Mouse (Mus musculus): Measurements from ENCODE around the gene Cuedc1.

Cuedc1 gene

DNA sequence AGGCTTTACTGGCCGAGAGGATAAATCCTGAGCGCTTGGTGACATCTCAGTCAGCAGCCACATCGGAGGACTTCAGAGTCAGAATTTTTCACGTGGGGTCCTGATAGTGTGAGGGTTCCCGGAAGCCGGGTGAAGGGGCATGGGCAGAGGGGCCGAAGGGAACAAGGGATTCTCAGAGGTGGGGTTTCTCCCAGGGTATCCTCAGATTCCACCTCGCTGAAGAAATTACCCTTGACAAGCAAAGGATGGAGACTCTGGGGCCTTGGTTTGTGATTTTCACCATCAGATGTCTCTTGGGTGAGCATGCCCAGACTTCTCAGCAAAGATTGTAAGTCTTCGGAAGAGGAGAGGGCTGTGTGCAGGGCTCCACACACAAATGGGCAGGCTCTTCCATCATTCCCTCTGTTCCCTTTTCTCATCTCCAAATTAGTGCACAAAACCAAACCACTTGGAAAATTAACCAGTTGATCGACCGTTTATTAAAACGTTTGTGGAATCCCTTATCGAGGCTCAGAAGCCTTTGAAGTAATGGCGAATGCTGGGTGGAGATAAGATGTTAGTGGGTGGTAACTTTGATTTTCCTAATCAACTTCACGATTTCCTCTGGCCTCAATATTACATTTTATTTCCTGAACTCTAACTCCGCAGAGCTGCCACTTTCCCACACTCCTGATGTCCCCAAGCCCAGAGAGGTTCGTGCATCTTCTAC lies at the start of gene Cuedc1:
Gene Cuedc1 (plus strand): TSS at position 38 of the 709 bp plus-strand sequence.
- in situ Hi-C loops (cut with MboI, MseI), result no loop called here

- in situ Hi-C loops (cut with MboI, MseI), result loop anchor here (5.0 to 10.0 kb wide), 2 partner anchors 77 to 324 kb away; no protein-coding TSS in a partner anchor
Measured at GRCm38 (mm10) chr11:88048961-88049670, 48.7 kb upstream of the Cuedc1 start.

DNA sequence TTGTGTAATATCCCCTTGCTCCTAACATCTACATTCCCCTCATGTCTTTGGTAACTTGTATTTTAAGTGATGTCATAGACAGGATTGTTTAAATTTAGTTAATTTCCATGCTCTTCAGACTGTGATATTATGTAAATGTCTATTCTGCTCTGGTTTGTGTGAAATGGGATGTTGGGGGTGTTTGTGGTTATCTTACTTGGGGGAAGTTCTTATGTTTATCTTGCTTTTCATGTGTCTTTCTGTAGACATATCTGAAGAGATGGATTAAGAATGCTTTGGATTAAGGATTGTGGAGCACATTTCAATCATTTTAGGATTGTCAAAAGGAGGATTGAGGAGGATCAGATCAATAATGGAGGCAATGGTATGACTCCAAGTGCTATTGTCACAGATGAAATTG lies 48.1 kb upstream of the Cuedc1 start:
- in situ Hi-C loops (cut with MboI, MseI), result loop anchor here (5.0 to 10.0 kb wide), 2 partner anchors 77 to 325 kb away; no protein-coding TSS in a partner anchor

DNA sequence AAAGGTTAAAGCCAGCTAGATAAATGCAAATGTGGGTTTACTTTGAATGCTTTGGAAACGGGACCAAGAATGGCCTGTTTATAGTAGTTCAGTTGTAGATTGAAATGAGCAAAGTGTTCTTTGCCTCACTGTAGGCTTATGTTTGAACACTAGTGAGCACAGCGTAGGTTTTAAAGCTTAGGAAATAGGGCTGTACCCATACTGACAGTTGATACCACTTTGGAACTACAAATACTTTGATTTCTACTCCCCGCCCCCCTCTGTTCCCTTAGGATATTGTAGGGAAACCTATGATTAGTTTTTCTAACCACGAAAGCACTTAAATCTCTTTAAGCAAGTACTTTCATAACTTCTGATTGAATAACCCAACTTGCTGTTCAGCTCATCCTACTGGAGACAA lies 45.2 kb upstream of the Cuedc1 start:
- in situ Hi-C loops (cut with MboI, MseI), result no loop called here

GRCm38 (mm10) chr11:88053821-88054220 lies 44.0 kb upstream of the Cuedc1 start:
- in situ Hi-C loops (cut with MboI, MseI), result no loop called here

GRCm38 (mm10) chr11:88054589-88054988 lies 43.3 kb upstream of the Cuedc1 start:
- in situ Hi-C loops (cut with MboI, MseI), result no loop called here

GRCm38 (mm10) chr11:88055777-88056176 lies 42.1 kb upstream of the Cuedc1 start:
- in situ Hi-C loops (cut with MboI, MseI), result loop anchor here in 1 of 2 experiments (5.0 kb wide), 1 partner anchor 147 kb away; the partner anchor contains the start of gene Mrps23

- in situ Hi-C loops (cut with MboI, MseI), result loop anchor here in 1 of 2 experiments (5.0 kb wide), 1 partner anchor 145 kb away; the partner anchor contains the start of gene Mrps23
Measured at GRCm38 (mm10) chr11:88057788-88058187, 40.1 kb upstream of the Cuedc1 start.

GRCm38 (mm10) chr11:88059141-88059540 lies 38.7 kb upstream of the Cuedc1 start:
- in situ Hi-C loops (cut with MboI, MseI), result loop anchor here in 1 of 2 experiments (5.0 kb wide), 1 partner anchor 143 kb away; the partner anchor contains the start of gene Mrps23

DNA sequence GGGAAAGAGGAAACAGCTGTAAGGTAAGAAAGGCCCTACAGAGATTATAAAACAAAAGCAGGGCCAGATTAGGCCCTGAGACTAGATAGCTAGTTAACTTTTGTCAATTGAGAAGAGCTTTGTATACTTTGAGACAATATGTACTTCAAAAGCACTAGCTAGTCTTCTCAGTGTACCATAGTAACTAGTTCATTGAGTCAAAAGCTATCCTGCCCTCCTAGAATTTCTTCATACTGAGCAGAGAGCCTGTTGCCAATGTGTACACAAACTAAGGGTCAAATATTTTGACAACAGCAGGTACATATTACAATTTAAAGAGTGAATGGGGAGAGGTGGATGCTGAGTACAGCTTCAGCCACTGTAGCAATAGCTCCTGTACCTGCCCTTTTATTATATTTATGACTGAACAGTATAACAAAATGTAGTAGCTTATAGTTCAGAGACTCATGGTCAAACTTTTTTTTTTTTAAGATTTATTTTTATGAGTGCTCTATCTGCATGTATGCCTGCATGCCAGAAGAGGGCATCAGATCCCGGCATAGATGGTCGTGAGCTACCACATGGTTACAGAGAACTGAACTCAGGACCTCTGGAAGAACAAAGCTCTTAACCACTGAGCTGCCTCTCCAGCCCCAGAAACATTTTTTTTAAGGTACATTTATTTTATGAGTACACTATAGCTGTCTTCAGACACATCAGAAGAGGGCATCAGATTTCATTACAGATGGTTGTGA lies 35.8 kb upstream of the Cuedc1 start:
- in situ Hi-C loops (cut with MboI, MseI), result loop anchor here in 1 of 2 experiments (5.0 kb wide), 1 partner anchor 130 kb away; no protein-coding TSS in a partner anchor

- in situ Hi-C loops (cut with MboI, MseI), result no loop called here
Measured at GRCm38 (mm10) chr11:88065732-88066131, 32.1 kb upstream of the Cuedc1 start.

GRCm38 (mm10) chr11:88067191-88067585 lies 30.7 kb upstream of the Cuedc1 start:
- in situ Hi-C loops (cut with MboI, MseI), result no loop called here

DNA sequence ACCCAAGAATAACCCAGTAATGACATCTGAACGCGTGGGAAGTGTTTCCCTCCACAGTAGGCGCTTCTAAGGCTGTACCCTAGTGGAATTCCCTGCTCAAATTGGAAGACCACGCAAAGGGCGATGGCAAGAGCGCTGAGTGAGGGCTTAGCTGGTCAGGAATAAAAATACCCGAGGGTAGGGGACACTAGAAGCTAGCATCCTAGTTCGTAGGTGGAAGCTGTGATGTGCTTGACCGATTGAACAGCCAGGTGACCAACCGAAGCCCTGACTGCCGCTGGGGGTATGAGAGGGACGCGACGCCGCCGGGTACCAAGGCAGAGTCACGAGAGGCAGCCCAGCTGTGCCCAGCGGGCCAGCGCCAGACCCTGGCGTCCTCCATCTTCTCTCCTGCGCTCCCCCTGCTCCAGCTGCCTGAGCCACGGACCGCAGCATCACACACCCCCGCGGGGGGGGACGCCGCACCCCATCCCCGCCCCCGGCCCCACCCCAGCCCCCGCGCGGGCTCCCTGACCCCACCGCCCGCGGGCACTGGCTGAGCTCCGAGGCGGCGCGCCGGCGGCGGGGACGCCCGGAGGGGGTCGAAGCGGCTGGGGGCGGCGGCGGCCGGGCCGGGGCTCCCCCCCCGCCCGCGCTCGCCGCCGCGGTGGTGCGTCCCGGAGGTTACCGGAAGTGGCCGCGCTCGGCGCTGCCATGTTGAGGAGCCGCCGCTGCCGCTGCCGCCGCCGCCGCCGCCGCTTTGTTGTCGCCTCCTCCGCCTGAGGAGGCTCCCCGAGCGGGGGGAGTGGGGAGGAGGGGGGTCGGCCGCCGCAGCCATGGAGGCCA lies 30.1 kb upstream of the Cuedc1 start, which contains the start of gene Vezf1:
Gene Vezf1 (plus strand): TSS at position 694 of the 825 bp plus-strand sequence.
- in situ Hi-C loops (cut with MboI, MseI), result no loop called here

DNA sequence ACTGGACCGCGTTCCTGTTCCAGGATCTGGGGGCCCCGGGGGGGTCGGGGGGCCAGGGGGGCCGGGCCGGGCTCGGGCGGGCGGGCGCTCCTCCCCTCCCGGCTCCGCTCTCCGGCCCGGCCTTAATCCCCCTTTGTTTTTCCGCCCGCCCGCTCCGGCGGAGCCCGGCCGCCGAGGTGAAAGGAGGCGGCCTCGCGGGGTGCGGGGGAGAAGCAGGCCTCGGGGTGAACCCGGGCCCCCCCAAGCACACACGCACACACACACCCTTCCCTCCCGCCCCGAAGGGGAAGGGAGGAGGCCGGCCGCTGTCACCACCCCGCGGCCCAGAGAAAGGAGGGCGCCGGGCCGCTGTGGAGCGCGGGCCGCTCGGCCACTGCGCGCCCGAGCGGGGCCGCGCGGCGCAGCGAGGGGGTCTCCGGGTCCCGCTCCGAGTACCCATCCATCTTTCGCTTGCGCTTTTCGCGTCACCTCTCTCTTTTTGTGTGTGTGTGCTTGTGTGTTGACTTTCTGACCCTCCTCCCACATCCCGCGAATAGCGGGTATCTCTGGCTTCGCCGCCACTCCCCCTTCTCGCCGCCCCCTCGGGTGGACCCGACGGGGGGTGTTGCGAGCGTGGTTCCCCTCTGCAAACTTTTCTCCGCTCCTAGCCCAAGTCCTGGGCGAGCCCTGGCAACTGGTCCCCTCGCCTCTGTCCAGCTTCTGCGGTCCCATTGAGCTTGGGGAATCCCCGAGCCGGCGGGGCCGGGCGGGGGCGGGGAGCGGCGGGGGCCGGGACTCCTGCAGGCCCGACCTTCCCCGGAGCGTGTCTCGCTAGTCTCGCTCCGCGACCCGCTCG lies 29.2 kb upstream of the Cuedc1 start:
- in situ Hi-C loops (cut with MboI, MseI), result no loop called here

GRCm38 (mm10) chr11:88069246-88069570 lies 28.6 kb upstream of the Cuedc1 start:
- in situ Hi-C loops (cut with MboI, MseI), result no loop called here

DNA sequence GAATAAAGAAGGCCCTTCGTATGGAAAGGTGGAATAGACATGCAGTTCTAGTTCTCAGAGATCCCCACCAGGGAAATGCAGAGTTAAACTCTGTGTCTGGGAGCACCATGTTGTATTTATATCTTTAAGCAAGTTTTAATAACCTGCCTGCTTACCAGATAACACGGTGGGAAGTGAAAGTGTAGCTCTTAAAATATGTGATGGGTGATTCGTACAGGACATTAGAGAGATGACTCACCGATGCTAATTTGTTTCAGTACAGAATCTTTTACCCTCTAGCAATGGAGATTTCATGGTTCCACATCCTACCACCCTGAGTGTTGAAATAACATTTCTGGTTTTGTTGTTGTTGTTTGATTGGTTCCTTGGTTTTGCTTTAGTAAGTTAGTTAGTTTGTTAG lies 27.5 kb upstream of the Cuedc1 start:
- in situ Hi-C loops (cut with MboI, MseI), result no loop called here

DNA sequence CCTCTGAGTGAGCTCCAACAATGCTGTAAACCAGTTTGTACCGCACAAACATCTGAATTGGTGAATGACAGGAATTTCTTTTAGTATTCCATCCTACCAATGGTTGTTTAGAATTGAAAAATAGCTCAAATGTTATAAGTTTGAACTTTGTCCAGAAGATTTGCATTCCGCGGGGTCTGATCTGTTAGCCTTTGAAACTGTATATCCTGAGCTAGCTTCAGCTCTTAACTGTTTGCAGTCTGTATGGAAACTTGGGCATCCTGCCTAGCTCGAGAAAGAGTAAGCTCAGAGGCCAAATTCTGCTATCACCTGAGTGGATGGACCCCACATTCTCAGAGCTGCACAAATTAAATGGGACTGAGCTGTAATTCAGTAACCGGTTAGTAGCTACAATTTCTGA lies 26.7 kb upstream of the Cuedc1 start:
- in situ Hi-C loops (cut with MboI, MseI), result no loop called here

- in situ Hi-C loops (cut with MboI, MseI), result no loop called here
Measured at GRCm38 (mm10) chr11:88073343-88073875, 24.4 kb upstream of the Cuedc1 start.

DNA sequence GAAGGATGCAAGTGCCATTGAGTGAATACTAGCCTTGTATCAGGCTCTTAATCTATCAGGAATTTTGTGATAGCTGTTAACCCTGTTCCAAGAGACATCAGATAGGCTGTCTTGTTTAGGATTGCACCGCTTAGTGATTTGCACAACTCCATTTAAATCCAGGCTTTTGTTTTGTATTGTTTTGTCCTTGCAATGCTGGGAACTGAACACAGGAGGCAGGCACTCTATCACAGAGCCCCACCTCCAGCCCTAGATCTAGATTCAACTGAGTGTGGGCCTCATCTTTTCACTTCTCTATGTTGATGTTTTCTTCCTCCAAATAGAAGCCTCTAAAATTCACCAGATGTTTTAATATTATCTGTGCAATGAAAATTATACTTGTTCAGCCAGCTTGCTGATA lies 22.2 kb upstream of the Cuedc1 start:
- in situ Hi-C loops (cut with MboI, MseI), result no loop called here

- in situ Hi-C loops (cut with MboI, MseI), result no loop called here
Measured at GRCm38 (mm10) chr11:88076394-88076793, 21.5 kb upstream of the Cuedc1 start.
